Mouse (Mus musculus) limb, embryonic 14.5 days (tissue): ENCODE measurements at regions not wholly inside any gene's neighbourhood (a gene's known extent, or its start where the extent isn't known, plus 50 kb on each side); places are given as distances from the start of the nearest gene placed in this dataset.
A peak's percentile ranks its signal among the peaks of the same experiment; 100 is the strongest.

Source experiments
- ATAC-seq: fragments of 200-750 bp; cut with Nextera tagmentation; 2 replicates; pipeline ENCODE4 v1.8.0; 2017; ENCODE audit warnings: low read depth, moderate number of reproducible peaks, moderate TSS enrichment; ENCODE audit not compliant: low FRiP score
- DNase-seq: peaks from one replicate; pipeline ENCODE4 v3.0.0-alpha.2; 2015; ENCODE audit warnings: low spot score
- H3K27ac ChIP-seq: fragments of 300-500 bp; sonication (generic); replicated peaks from 2 replicates; pipeline ENCODE4 v1.5.1; 2014; ENCODE audit warnings: low read depth, mild to moderate bottlenecking, low read length, moderate library complexity, mixed read lengths
- H3K27me3 ChIP-seq: fragments of 300-500 bp; sonication (generic); 2 replicates; pipeline ENCODE4 v1.6.1; 2014; ENCODE audit warnings: low read length, mixed read lengths; ENCODE audit not compliant: control insufficient read depth, insufficient read depth
- H3K36me3 ChIP-seq: fragments of 300-500 bp; sonication (generic); 2 replicates; pipeline ENCODE4 v1.6.1; 2014; ENCODE audit warnings: mild to moderate bottlenecking, low read length, moderate library complexity, mixed read lengths; ENCODE audit not compliant: control insufficient read depth, insufficient read depth
- H3K4me1 ChIP-seq: fragments of 300-500 bp; sonication (generic); 2 replicates; pipeline ENCODE4 v1.6.1; 2014; ENCODE audit warnings: antibody characterized with exemption, low read length, mixed read lengths; ENCODE audit not compliant: control insufficient read depth, insufficient read depth
- H3K4me2 ChIP-seq: fragments of 300-500 bp; sonication (generic); replicated peaks from 2 replicates; pipeline ENCODE4 v1.6.1; 2014; ENCODE audit warnings: low read depth, mild to moderate bottlenecking, low read length, moderate library complexity; ENCODE audit not compliant: severe bottlenecking
- H3K4me3 ChIP-seq: fragments of 300-500 bp; sonication (generic); replicated peaks from 2 replicates; pipeline ENCODE4 v1.5.1; 2014; ENCODE audit warnings: low read length
- H3K9ac ChIP-seq: fragments of 300-500 bp; sonication (generic); 2 replicates; pipeline ENCODE4 v1.6.1; 2014; ENCODE audit warnings: mild to moderate bottlenecking, low read depth, low read length, moderate library complexity; ENCODE audit not compliant: severe bottlenecking
- H3K9me3 ChIP-seq: fragments of 300-500 bp; sonication (generic); 2 replicates; pipeline ENCODE4 v1.6.1; 2016; ENCODE audit warnings: low read length; ENCODE audit not compliant: control insufficient read depth
- POLR2A ChIP-seq: fragments of 200-500 bp; IDR thresholded peaks from 2 replicates; pipeline ENCODE4 v1.8.0; 2012; ENCODE audit warnings: inconsistent platforms, mild to moderate bottlenecking, moderate library complexity, borderline replicate concordance; ENCODE audit not compliant: insufficient read depth, insufficient read length; ENCODE audit errors: extremely low read depth
- WGBS: fragments of 180-500 bp; shearing (Covaris S2); extraction: QIAGEN DNeasy Blood & Tissue Kit; methylation state at CpG from one replicate; pipeline ENCODE4 v1.1.7; 2014; 5-methylcytosine and 5-hydroxymethylcytosine counted together

DNA sequence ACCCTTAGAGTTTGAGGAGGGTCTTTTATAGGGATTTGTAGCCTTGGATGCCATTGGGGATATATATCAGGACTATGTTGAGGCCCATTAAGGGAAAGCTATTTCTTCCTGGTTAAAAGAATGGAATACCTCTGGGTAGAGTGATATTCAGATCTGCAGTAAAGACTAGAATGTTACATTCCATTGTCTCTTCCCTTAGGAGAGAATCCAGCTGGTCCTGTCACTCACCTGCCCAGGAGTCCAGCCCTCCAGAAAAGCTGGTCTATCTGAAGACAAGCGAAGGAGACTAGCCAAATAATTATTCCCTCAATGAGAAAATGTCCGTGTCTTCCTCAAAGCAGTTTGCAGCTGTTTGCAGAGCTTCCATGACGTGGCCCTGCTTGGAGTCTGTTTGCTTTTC lies 308.3 kb downstream of the Cog6 start:
- H3K4me3 ChIP-seq, result no peak overlapping the region
- peak; percentile 30 for DNase-seq

DNA sequence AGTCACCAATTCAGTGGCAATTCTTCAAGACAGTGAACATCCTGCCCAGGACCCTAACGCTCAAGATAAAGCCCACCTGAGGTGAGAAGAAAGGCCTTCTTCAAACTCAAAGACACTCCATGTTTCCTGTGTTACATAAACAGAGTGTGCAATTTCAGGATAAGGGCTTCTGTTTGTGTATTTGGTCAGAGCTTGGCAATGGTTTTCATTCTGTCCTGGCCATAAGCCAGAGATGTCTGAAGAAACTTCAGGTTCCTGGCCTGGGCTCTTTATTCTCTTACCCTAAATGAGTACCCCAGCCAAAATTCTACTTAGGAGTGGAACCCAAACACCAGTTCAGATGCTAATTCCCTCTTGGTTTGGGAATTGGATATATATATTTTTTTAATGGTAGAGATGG lies 308.7 kb downstream of the Cog6 start:
- Histone ChIP-seq H3K9me3 (no peaks in the 10 kb centered on the region), H3K27ac (no peak overlapping the region), H3K36me3 (no peaks in the 10 kb centered on the region), H3K4me1 (no peaks in the 10 kb centered on the region), H3K4me2 (no peak overlapping the region), H3K27me3 (no peaks in the 10 kb centered on the region), H3K9ac (no peak overlapping the region), H3K4me3 (no peak overlapping the region)
- no peak for TF ChIP-seq POLR2A
- 71% methylated on average over 1 of the region's 1 CpGs for WGBS
- DNase-seq (no peak), ATAC-seq (no peak)

More for the DNA sequence above, 308.3 kb downstream of the Cog6 start:
- TF ChIP-seq POLR2A, result no peak
- H3K36me3 ChIP-seq, result no peaks in the 10 kb centered on the region
- H3K27me3 ChIP-seq, result no peaks in the 10 kb centered on the region
- no peaks in the 10 kb centered on the region for H3K4me1 ChIP-seq
- H3K9ac ChIP-seq, result no peak overlapping the region
- no peak overlapping the region for H3K27ac ChIP-seq
- peak; percentile 76 for ATAC-seq
- H3K9me3 ChIP-seq, result no peaks in the 10 kb centered on the region
- 70% methylated on average over 3 of the region's 3 CpGs for WGBS
- H3K4me2 ChIP-seq, result no peak overlapping the region

DNA sequence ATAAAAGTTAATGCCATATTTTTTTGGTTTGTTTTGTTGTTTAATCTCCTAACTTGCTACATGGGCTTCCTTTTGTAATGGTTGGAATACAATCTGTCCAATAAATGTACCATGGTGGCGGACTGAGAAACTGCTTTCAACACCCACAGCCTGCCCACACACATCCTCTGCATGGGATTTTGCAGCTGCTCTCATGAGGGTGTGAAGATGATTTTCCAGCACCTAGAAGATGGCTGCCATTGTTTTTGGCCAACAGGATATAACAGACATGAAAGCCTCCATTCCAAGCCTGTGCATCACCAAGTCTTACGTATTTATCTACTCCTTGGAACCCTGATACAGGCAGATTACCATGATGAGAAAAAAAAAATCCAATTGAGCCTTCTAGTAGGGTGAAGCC lies 310.4 kb downstream of the Cog6 start:
- WGBS, result 80% methylated on average over 2 of the region's 2 CpGs
- no peak overlapping the region for H3K4me2 ChIP-seq
- DNase-seq (no peak), ATAC-seq (no peak)
- H3K36me3 ChIP-seq, result no peaks in the 10 kb centered on the region
- no peaks in the 10 kb centered on the region for H3K4me1 ChIP-seq
- no peaks in the 10 kb centered on the region for H3K27me3 ChIP-seq
- H3K9me3 ChIP-seq, result no peaks in the 10 kb centered on the region
- no peak overlapping the region for H3K4me3 ChIP-seq
- H3K27ac ChIP-seq, result no peak overlapping the region
- no peak for TF ChIP-seq POLR2A
- no peak overlapping the region for H3K9ac ChIP-seq

DNA sequence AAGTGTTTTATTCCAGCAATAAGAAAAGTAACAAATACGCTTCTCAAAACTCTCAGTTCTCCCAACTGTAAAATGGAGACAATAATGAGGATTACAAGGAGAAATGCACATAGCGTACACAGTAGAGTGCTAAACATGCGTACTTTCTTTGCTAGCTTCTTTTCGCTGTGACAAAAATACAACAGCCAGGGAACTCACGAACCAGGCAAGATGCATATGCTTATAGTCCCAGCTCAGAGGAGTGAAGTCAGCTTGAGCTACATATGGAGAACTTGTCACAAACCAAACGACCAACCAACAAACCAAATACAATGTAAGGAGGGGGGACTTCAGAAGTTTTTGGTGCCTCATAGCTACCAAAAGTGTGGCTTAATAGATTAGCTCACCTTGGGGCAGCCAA lies 313.3 kb downstream of the Cog6 start:
- Histone ChIP-seq H3K36me3 (no peaks in the 10 kb centered on the region), H3K27ac (no peak overlapping the region), H3K4me3 (no peak overlapping the region), H3K4me2 (no peak overlapping the region), H3K27me3 (no peaks in the 10 kb centered on the region), H3K4me1 (no peaks in the 10 kb centered on the region), H3K9me3 (no peaks in the 10 kb centered on the region), H3K9ac (no peak overlapping the region)
- ATAC-seq (no peak), DNase-seq (no peak)
- WGBS, result 85% methylated on average over 6 of the region's 6 CpGs
- TF ChIP-seq POLR2A, result no peak

DNA sequence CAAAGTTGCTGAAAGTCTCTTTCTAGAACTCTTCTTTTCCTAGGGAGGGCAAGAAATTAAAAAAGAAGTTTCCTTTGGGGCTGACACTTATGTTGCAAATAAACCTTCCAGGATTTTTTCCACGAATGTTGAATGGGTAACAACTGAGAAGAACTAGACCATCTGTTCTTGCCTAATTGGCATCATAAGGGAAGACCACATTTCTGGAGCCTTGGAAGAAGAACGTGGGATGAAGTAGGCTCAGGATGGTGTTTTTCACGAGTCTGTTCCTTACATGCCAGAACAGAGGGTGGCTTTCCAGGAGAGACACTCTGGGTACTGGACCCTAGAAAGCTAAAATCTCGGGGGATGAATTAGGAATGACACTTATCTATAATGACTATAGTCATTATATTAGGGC lies 314.1 kb downstream of the Cog6 start:
- DNase-seq (no peak), ATAC-seq (no peak)
- no peaks in the 10 kb centered on the region for H3K27me3 ChIP-seq
- no peaks in the 10 kb centered on the region for H3K4me1 ChIP-seq
- H3K36me3 ChIP-seq, result no peaks in the 10 kb centered on the region
- no peak overlapping the region for H3K4me2 ChIP-seq
- TF ChIP-seq POLR2A, result no peak
- H3K9ac ChIP-seq, result no peak overlapping the region
- H3K27ac ChIP-seq, result no peak overlapping the region
- H3K9me3 ChIP-seq, result 0 out of 2 replicates have a peak, but pooled peaks cover 4% of the 10 kb centered on the region
- 75% methylated on average over 4 of the region's 4 CpGs for WGBS
- H3K4me3 ChIP-seq, result no peak overlapping the region

DNA sequence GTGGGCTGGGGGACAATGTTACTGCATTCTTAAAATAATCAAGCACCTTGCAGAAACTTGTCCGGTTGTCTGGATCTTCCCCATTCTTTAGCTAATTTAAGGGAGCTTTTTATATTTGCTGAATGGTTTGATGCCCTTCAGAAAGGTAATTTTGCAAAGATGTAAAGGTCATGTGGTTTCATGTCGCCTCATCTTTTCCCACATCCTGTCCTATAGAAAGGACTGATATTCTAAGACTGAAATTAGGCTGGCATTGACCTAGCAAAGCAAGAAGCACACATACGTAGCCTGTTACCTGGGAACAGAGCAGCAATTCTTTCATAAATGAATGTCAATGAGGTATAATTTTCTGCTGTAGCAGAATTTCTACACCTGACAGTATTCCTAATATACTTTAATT lies 315.4 kb downstream of the Cog6 start:
- H3K4me2 ChIP-seq, result no peak overlapping the region
- H3K9ac ChIP-seq, result no peak overlapping the region
- H3K4me3 ChIP-seq, result no peak overlapping the region
- 71% methylated on average over 3 of the region's 3 CpGs for WGBS
- DNase-seq, result no peak
- ATAC-seq, result no peak
- no peaks in the 10 kb centered on the region for H3K27me3 ChIP-seq
- 0 out of 2 replicates have a peak, but pooled peaks cover 5% of the 10 kb centered on the region for H3K9me3 ChIP-seq
- H3K4me1 ChIP-seq, result no peaks in the 10 kb centered on the region
- no peak overlapping the region for H3K27ac ChIP-seq
- TF ChIP-seq POLR2A, result no peak
- H3K36me3 ChIP-seq, result no peaks in the 10 kb centered on the region
